Mouse (Mus musculus) kidney, postnatal 4 days (tissue): ENCODE measurements around the gene Hoxa7.

Experiments used
- DNase-seq, 2 experiments: peaks; one replicate each; pipeline ENCODE4 v3.0.0; 2021; ENCODE audit warnings: mixed read lengths in 2 of 2

The Hoxa7 gene

DNA sequence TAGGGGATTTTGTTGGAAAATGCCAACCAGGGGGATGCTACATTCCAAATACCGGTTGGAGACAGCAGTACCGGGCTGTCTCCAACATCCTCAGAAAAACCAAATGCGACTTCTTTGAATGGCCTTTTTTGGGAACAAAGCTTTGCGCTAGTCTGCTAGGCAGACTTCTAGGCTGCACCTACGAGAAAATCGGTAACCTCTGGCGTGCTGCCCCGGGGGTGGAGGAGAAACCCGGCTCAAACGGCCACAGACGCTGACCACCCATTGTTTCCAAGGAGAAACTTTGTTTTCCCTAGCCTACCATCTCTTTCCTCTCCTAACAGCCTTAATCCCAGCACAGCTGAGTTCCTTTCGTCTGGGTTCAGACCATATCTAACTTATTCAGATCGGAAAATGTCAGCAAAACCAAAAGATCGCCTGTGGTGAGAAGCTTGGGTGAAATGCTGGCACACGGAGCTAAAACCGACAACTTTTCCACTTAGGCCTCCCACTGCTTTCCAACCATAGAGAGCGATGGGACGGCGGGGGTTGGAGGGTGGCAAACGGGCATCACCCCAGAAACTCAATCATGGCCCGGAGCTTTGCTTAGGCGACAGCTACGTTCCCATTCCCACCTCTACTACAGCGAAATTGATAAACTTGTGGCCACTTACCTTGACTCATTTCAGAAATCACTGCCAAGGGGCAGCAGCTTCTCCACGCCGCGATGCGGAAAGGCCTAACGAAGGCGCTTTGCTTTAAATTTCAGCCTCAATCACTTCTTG, 18.2 kb upstream of the Hoxa7 start:
- DNase-seq = peak; percentile 55 to 64

DNA sequence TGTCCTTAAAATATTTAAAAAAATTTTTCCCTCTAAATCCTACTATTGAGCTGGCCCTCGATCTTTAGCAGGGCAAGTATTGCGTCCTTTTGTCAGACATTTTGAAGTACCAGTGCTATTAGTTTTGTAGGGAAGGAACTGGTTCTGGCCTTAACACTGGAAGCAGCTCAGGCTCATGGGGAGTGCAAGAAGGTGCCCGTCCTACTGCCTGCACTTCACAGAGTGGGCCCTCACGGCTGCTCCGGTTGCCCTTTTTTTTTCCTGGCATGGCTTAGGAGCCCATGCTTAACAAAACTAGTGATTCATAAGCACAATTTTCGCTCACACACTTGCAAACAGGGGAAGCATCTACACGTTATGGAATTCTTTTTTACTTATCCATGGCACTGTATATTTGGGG, 17.3 kb upstream of the Hoxa7 start:
- peak; percentile 40 to 54 for DNase-seq

- peak; percentile 39 to 52 for DNase-seq
Observed at GRCm38 (mm10) chr6:52238155-52238545, 16.5 kb upstream of the Hoxa7 start.

- peak; percentile 34 to 51 for DNase-seq
Observed at GRCm38 (mm10) chr6:52237346-52238154, 15.9 kb upstream of the Hoxa7 start.

DNA sequence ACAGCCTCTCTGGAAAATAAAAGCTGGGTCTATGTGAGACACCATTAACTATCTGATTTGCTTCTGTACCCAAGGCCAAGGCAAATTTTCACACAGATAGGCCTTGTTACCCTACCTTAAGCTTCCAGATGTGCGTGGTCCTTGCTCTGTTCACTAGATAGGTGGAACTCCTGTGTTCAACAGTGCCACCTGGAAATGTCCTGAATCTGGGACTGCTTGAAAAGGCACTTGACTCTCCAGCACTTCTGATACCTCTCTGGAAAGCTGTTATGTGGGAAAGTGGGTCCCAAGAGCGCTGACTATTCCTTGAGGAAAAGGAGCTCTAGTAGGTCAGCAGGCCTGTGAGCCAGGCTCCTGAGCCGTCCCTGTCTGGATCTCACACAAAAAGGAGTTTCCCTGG, 15.2 kb upstream of the Hoxa7 start:
- peak in 1 of 2 experiments; percentile 41 for DNase-seq

DNA sequence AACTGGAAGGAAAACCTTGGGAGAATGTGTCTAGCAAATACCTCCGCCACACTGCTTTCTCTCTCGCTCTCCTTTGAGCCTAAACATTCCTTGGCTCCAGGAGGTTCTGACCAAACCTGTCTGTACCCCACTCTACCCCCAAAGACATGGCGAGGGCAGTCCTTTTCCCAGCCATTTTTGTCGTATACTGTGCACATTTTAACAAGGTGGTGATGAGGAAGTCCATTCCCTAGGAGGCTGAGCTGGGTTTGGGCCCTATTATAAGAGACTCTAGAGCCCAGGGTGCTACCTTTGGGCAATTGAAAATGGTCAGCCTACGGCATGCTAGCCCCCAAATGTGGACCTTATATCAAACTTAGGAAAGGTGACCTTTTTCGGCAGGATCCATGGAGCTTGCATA, 14.2 kb upstream of the Hoxa7 start:
- DNase-seq = peak; percentile 16 to 45

- peak in 1 of 2 experiments; percentile 27 for DNase-seq
Observed at GRCm38 (mm10) chr6:52235267-52235666, 13.6 kb upstream of the Hoxa7 start.

GRCm38 (mm10) chr6:52234428-52235140, 12.9 kb upstream of the Hoxa7 start:
- DNase-seq = peak; percentile 88 to 93

DNA sequence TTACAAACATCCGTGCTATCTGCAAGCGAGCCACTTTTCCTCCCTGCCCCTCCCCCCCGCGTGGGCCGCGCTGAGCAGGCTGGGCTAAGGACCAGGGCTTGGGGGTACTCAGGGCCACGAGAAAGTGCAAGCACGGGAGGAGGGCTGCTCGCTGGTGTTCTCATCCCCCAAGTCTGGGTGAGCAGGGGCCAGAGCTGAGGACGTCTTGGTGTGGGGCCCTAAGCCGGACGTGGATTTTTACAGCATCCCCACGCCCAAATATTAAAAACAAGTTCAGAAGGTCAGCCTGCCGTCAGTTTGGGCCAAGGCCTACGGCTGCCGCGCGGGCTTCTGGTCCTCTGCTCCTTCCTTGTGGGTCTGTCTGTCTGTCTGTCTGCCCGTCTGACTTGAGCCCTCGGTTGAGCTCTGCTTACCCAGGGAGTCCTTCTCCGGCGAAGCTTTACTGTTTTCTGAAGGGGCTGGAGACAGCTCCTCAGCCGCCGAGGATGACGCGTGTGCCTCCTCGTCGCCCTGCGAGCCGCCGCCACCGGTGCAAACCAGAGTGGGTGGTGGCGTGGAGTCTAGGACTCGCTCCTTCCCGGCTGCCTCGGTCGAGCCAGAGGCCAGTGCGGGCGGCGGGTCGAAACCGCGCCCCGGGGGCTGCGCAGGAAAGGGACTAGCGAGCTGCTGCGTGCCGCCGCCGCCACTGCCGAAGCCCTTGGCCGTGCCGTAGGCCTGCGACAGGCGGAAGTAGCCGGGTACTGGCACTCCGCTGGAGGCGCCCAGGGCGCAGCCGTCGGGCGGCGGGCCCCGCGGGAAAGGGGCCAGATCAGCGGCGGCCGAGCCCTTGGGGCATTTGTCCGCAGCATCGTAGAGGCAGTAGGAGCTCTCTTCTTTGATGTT, 12.1 kb upstream of the Hoxa7 start:
- DNase-seq = peak; percentile 92 to 95

DNA sequence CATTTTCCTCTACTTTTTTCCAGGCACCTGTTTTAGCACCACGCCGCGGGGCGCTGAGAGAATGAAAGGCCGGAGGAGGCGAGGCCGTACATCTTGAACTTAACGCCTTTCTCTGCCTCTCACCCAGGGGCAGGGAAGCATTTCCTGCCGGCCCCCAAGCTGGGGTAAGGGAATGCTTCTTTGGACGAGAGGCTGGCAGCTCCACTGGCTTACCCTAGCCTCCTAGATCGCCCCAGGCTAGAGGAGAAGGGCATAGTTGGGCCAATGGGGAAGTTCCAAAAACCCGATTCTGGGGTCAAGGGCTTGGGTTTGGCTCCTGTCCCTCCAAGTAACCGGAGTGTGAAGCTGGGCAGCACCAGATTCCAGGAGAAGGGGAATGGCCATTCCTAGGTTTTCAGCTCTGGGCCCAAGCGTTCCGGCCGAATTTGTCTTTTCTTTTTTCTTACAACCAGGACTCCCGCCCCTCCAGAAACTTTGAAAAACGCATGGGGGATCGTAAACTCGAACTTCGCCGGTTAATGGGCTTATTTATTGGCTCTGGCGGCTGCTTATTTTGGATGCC, 11.4 kb upstream of the Hoxa7 start:
- no peak for DNase-seq

GRCm38 (mm10) chr6:52232568-52232965, 10.9 kb upstream of the Hoxa7 start:
- DNase-seq = peak; percentile 71 to 79

- DNase-seq = peak; percentile 73 to 83
Observed at GRCm38 (mm10) chr6:52231885-52232567, 10.4 kb upstream of the Hoxa7 start.

DNA sequence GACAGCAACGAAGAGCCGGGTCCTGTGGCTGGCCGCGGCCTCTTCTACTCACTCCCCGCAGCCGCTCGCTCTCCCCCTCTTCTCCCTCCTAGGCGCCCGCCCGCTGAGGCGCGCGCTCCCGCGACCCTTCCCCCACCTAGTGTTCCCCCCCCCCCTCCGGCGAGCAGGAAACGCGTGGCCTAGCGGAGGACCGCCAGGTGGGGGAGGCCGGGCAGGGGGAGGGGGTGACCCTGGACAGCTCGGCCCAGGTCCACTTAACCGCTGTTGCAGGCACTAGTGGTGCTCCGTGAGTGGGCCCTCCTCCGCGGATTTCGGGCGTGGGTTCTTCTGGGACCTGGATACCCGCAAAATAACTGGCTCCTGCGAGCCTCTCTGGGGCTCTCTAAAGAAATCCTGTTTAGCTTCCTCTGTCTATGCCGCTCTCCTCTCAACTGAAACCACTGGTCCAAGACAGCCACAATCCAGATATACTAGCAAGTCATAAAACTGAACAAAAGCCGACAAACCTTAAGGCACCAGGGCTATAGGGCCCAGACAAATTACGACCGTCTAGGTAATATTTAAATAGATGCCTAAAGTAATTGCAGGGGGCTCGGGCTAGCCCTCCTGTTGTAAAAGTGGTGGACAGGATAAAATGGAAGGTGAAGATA, 9.0 kb upstream of the Hoxa7 start, which contains the start of gene Hoxa9:
Hoxa9 (minus strand) TSS at position 574 of the 650 bp plus-strand sequence.
- peak; percentile 80 to 89 for DNase-seq

DNA sequence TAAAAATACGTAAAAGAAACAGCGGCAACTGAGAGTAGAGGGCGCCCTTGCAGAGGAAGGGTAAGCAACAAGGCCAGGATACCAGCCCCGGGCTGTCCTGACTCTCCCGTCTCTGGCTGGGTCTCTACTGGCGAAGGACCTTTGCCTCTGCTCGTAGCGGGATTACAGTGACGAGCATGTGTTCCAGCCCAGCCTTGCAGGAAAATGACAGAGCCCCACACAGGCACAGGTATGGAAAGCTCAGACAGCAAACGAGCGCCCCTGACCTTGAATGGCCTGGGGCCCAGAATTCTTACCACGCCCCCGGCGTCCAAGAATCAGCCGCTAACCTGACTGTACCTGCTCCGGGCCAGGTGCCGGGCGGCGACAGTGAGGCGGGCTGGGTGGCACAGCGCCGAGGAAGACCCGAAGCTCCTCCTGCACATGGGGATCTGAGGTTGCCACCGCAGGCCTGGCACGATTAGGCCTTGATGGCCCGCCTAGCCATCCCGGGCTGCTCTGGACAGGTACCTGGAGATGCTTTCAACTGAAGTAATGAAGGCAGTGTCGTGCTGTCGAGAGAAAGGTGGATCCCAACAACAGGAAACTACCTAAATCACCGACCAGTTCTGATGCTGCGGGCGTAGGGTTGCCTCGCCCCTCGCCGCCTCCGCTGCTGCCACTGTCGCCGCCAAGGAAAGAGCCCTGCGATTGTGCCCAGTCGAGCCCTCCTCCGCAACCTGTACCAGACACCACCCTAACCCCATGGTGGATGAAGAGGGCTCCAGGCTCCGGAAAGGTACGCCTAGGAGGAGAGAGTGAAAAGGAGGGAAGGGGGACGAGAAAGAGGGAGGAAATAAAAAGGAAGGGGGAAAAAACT, 8.1 kb upstream of the Hoxa7 start:
- DNase-seq = peak; percentile 67 to 78

DNA sequence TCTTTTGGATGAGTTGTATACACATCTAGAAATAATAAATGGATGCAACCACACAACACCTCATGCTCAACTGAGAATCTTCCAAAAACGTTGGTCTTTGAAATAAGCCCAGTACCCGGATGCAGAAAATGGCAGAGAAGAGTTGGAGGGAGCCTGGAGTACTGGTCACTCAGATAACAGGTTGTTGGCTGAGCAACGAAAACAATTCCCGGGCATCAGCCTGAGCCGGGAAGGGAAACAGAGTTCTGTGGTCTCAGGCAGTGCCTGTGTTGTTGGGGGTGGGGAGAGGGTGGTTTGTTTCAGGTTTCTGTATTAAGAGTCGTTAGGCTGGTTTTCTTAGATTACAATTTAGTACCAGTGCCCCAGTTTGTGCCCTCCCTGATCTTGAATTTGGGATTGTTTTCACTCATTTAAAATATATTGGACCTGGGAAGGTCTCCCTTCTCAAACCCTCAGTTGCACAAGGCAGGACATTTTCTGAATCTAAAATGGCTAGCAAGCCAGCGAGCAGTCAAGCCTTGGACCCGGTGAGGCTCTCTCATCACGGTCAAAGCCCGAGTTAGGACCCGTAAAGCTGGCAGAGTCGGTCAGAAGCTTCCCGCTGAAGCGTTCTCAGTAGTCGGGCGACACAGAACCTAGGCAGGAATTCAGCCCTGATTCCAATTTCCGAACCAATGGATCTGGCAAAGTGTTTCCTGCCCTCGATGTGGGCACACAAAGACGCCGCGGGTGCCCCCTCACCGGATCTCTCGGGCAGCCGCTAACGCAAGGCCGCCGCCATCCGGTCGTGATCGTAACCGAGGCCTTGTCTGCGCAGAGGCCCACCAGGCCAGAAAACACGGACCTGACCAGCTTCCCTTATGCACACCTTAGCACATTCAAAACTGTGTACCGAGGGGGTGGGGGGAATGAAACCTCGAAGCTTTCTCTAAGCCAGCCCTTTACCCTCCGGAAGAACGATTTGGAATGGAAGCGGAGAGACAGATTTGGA, 7.1 kb upstream of the Hoxa7 start:
- peak; percentile 74 to 81 for DNase-seq

GRCm38 (mm10) chr6:52227470-52228222, 6.0 kb upstream of the Hoxa7 start:
- peak; percentile 62 to 79 for DNase-seq

DNA sequence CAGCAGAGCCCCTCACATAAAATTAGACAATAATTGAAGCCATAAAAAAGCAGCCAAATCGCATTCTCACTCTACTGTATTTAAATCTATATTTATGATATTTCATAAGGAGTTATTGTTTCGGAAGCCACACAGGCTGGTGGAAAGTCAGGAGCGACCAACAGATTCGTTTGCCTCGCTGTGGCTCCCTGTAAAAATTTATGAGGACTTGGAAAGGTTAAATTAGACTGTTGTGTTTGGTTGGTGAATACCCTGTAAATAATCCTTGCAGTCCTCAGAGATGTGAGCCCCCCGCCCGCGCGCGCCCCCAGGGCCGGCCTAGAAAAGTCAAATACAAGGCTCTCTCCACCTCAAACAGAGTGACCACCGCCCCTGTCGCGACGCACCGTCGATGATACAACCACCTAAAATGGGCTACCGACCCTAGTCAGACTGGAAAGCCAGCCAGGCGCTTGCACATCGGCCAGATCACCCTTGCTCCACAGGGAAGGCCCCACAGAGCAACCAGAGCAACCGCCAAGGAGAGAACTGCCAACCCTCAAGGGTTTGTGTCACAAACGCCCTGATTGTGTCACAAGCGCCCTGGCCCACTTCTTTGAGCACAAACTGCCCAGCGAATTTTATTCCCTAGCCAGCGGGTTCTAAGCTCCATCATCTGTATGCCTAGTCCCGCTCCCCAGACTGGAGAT, 5.1 kb upstream of the Hoxa7 start:
- peak; percentile 74 to 82 for DNase-seq
